Mouse (Mus musculus) brain, adult 2 months (tissue): ENCODE measurements around the gene Col12a1.

Source experiments
- DNase-seq: peaks from one replicate; pipeline ENCODE4 v3.0.0; 2011; ENCODE audit warnings: low read depth, low spot score

Col12a1 gene

GRCm38 (mm10) chr9:79605722-79606121, 112.9 kb downstream of the Col12a1 start:
- DNase-seq = peak; percentile 36

- no peak for DNase-seq
These were observed 114.1 kb downstream of the Col12a1 start for GRCm38 (mm10) chr9:79604546-79604945.

- no peak for DNase-seq
These were observed 115.2 kb downstream of the Col12a1 start for GRCm38 (mm10) chr9:79603448-79603847.

GRCm38 (mm10) chr9:79600237-79600570, 118.4 kb downstream of the Col12a1 start:
- no peak for DNase-seq

- DNase-seq = peak; percentile 6
These were observed 119.0 kb downstream of the Col12a1 start for GRCm38 (mm10) chr9:79599395-79600236.

- no peak for DNase-seq
These were observed 120.1 kb downstream of the Col12a1 start for GRCm38 (mm10) chr9:79598578-79598977.

GRCm38 (mm10) chr9:79586415-79587195, 132.0 kb downstream of the Col12a1 start:
- peak; percentile 63 for DNase-seq

GRCm38 (mm10) chr9:79566838-79567237, 151.8 kb downstream of the Col12a1 start:
- peak; percentile 40 for DNase-seq

GRCm38 (mm10) chr9:79553297-79553696, 165.3 kb downstream of the Col12a1 start:
- peak; percentile 56 for DNase-seq
